Mouse (Mus musculus) CD4-positive helper T cell, adult 2 months (primary cell): ENCODE data around the gene Cdkl5.

Experiments used
- DNase-seq: peaks from one replicate; pipeline ENCODE4 v3.0.0-alpha.2; 2012; ENCODE audit warnings: low read depth, missing footprints, low spot score

Gene Cdkl5

DNA sequence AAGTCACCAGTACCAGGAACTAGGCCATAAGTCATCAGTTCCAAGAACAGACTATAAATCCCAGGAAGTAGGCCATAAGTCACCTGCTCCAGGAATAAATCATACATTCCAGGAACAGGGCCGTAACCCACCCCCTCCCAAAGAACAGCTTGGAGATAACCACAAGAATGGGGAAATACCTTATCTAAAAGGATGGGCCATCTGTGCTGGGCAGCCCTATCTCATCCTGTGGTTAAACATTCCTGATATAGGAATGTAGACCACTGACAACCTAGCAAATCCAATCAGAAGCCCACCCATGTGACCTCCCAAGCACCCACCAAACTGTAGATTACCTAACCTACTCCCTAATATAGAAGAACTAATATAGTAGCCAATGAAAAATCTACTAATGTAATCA is 249.1 kb downstream of the Cdkl5 start:
- DNase-seq, result no peak

DNA sequence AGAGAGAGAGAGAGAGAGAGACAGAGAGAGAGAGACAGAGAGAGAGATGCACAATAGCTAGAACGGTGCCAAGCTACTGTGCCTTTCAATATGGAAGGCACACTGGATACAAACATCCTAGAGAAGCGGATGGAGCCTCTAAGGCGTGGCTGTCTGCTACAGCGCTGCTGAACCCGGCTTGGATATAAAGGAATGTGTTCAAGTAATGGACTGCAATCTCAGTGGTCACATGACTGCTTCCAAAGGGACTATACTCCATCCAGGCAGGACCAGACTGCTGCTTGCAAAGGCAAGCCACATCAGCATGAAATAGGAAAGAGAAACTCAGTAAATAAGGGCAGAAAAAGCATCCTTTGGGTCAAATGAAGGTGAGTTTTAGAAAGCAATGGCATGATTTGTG is 258.9 kb downstream of the Cdkl5 start, which contains the start of gene Ppef1:
Gene Ppef1 (minus strand): TSS at position 116 of the 400 bp plus-strand sequence.
- no peak for DNase-seq
